Mouse (Mus musculus): ENCODE measurements around the gene 1700013G24Rik. TPM values are rescaled to one million over a fixed set of nuclear protein-coding genes. Genes with fewer than 3 reads are reported as not detected.

Gene 1700013G24Rik
- polyA plus RNA-seq, 1 experiment from 2014 or later = not detected

- peak overlapping the region; percentile 58 for H3K27ac ChIP-seq (ENCODE audit: low read depth, low read length)
- H3K4me2 ChIP-seq (replicated peaks; ENCODE audit: low read depth) = no peak overlapping the region
- no peaks in the 10 kb centered on the region for H3K27me3 ChIP-seq (replicated peaks; ENCODE audit: control insufficient read depth, insufficient read depth, low read length)
- peaks cover 6% of the 10 kb centered on the region for H3K36me3 ChIP-seq (ENCODE audit: control insufficient read depth, insufficient read depth)
- H3K4me1 ChIP-seq (replicated peaks; ENCODE audit: control insufficient read depth, insufficient read depth, low read length) = 0 out of 2 replicates have a peak, but pooled peaks cover 13% of the 10 kb centered on the region
- 0 out of 2 replicates have a peak overlapping the region, but pooled peaks have one; percentile 17 for H3K9ac ChIP-seq (ENCODE audit: low read depth, low read length)
- ATAC-seq = peak; percentile 53
- WGBS = 19% methylated on average over 5 of the region's 5 CpGs
- H3K9me3 ChIP-seq (ENCODE audit: control insufficient read depth) = no peaks in the 10 kb centered on the region
- H3K4me3 ChIP-seq (ENCODE audit: low read depth, low read length) = no peak overlapping the region
- TF ChIP-seq CTCF (IDR thresholded peaks at IDR 0.05; ENCODE audit: low read depth) = no peak
Observed at GRCm38 (mm10) chr4:137497367-137497766, 44.3 kb downstream of the 1700013G24Rik start.

- H3K27ac ChIP-seq (ENCODE audit: low read depth, low read length) = peak overlapping the region; percentile 58
- no peak overlapping the region for H3K4me3 ChIP-seq (ENCODE audit: low read depth, low read length)
- no peaks in the 10 kb centered on the region for H3K27me3 ChIP-seq (replicated peaks; ENCODE audit: control insufficient read depth, insufficient read depth, low read length)
- peaks cover 6% of the 10 kb centered on the region for H3K36me3 ChIP-seq (ENCODE audit: control insufficient read depth, insufficient read depth)
- 0 out of 2 replicates have a peak overlapping the region, but pooled peaks have one; percentile 6 for H3K4me2 ChIP-seq (replicated peaks; ENCODE audit: low read depth)
- no peaks in the 10 kb centered on the region for H3K9me3 ChIP-seq (ENCODE audit: control insufficient read depth)
- no peak for TF ChIP-seq CTCF (IDR thresholded peaks at IDR 0.05; ENCODE audit: low read depth)
- ATAC-seq = no peak
- H3K9ac ChIP-seq (ENCODE audit: low read depth, low read length) = 0 out of 2 replicates have a peak overlapping the region, but pooled peaks have one; percentile 17
- WGBS = 50% methylated on average over 9 of the region's 9 CpGs
- H3K4me1 ChIP-seq (replicated peaks; ENCODE audit: control insufficient read depth, insufficient read depth, low read length) = 0 out of 2 replicates have a peak, but pooled peaks cover 13% of the 10 kb centered on the region
Observed at GRCm38 (mm10) chr4:137497892-137498722, 45.0 kb downstream of the 1700013G24Rik start.

- Histone ChIP-seq H3K4me3 (ENCODE audit: low read depth, low read length) (no peak overlapping the region), H3K27ac (ENCODE audit: low read depth, low read length) (0 out of 2 replicates have a peak overlapping the region, but pooled peaks have one; percentile 58), H3K4me1 (replicated peaks; ENCODE audit: control insufficient read depth, insufficient read depth, low read length) (0 out of 2 replicates have a peak, but pooled peaks cover 13% of the 10 kb centered on the region), H3K9me3 (ENCODE audit: control insufficient read depth) (no peaks in the 10 kb centered on the region), H3K4me2 (replicated peaks; ENCODE audit: low read depth) (0 out of 2 replicates have a peak overlapping the region, but pooled peaks have one; percentile 6), H3K27me3 (replicated peaks; ENCODE audit: control insufficient read depth, insufficient read depth, low read length) (no peaks in the 10 kb centered on the region), H3K9ac (ENCODE audit: low read depth, low read length) (no peak overlapping the region), H3K36me3 (ENCODE audit: control insufficient read depth, insufficient read depth) (peaks cover 6% of the 10 kb centered on the region)
- WGBS = 74% methylated on average over 9 of the region's 9 CpGs
- TF ChIP-seq CTCF (IDR thresholded peaks at IDR 0.05; ENCODE audit: low read depth) = no peak
- no peak for ATAC-seq
Observed at GRCm38 (mm10) chr4:137498882-137499583, 45.9 kb downstream of the 1700013G24Rik start.

- Histone ChIP-seq H3K9me3 (ENCODE audit: control insufficient read depth) (no peaks in the 10 kb centered on the region), H3K4me1 (replicated peaks; ENCODE audit: control insufficient read depth, insufficient read depth, low read length) (0 out of 2 replicates have a peak, but pooled peaks cover 11% of the 10 kb centered on the region), H3K27me3 (replicated peaks; ENCODE audit: control insufficient read depth, insufficient read depth, low read length) (no peaks in the 10 kb centered on the region), H3K4me2 (replicated peaks; ENCODE audit: low read depth) (no peak overlapping the region), H3K4me3 (ENCODE audit: low read depth, low read length) (no peak overlapping the region), H3K27ac (ENCODE audit: low read depth, low read length) (no peak overlapping the region), H3K9ac (ENCODE audit: low read depth, low read length) (no peak overlapping the region), H3K36me3 (ENCODE audit: control insufficient read depth, insufficient read depth) (peaks cover 6% of the 10 kb centered on the region)
- TF ChIP-seq CTCF (IDR thresholded peaks at IDR 0.05; ENCODE audit: low read depth) = no peak
- ATAC-seq = no peak
- 77% methylated on average over 12 of the region's 12 CpGs for WGBS
Observed at GRCm38 (mm10) chr4:137500149-137500548, 47.1 kb downstream of the 1700013G24Rik start.

GRCm38 (mm10) chr4:137500953-137501352 lies 47.9 kb downstream of the 1700013G24Rik start:
- peaks cover 6% of the 10 kb centered on the region for H3K36me3 ChIP-seq (ENCODE audit: control insufficient read depth, insufficient read depth)
- no peak overlapping the region for H3K4me3 ChIP-seq (ENCODE audit: low read depth, low read length)
- no peak overlapping the region for H3K4me2 ChIP-seq (replicated peaks; ENCODE audit: low read depth)
- no peak for ATAC-seq
- no peaks in the 10 kb centered on the region for H3K27me3 ChIP-seq (replicated peaks; ENCODE audit: control insufficient read depth, insufficient read depth, low read length)
- H3K4me1 ChIP-seq (replicated peaks; ENCODE audit: control insufficient read depth, insufficient read depth, low read length) = 0 out of 2 replicates have a peak, but pooled peaks cover 11% of the 10 kb centered on the region
- TF ChIP-seq CTCF (IDR thresholded peaks at IDR 0.05; ENCODE audit: low read depth) = no peak
- no peak overlapping the region for H3K9ac ChIP-seq (ENCODE audit: low read depth, low read length)
- H3K27ac ChIP-seq (ENCODE audit: low read depth, low read length) = no peak overlapping the region
- no peaks in the 10 kb centered on the region for H3K9me3 ChIP-seq (ENCODE audit: control insufficient read depth)
- 84% methylated on average over 5 of the region's 5 CpGs for WGBS

- TF ChIP-seq CTCF (IDR thresholded peaks at IDR 0.05; ENCODE audit: low read depth) = no peak
- Histone ChIP-seq H3K9me3 (ENCODE audit: control insufficient read depth) (no peaks in the 10 kb centered on the region), H3K27me3 (replicated peaks; ENCODE audit: control insufficient read depth, insufficient read depth, low read length) (no peaks in the 10 kb centered on the region), H3K36me3 (ENCODE audit: control insufficient read depth, insufficient read depth) (peaks cover 6% of the 10 kb centered on the region), H3K4me2 (replicated peaks; ENCODE audit: low read depth) (no peak overlapping the region), H3K27ac (ENCODE audit: low read depth, low read length) (no peak overlapping the region), H3K4me1 (replicated peaks; ENCODE audit: control insufficient read depth, insufficient read depth, low read length) (0 out of 2 replicates have a peak, but pooled peaks cover 8% of the 10 kb centered on the region), H3K9ac (ENCODE audit: low read depth, low read length) (no peak overlapping the region), H3K4me3 (ENCODE audit: low read depth, low read length) (no peak overlapping the region)
- 85% methylated on average over 10 of the region's 10 CpGs for WGBS
- ATAC-seq = no peak
Observed at GRCm38 (mm10) chr4:137502183-137502582, 49.1 kb downstream of the 1700013G24Rik start.

Data from intestine, postnatal 0 days (tissue).